Mouse (Mus musculus): ENCODE results near the gene Hoxa6. TPM values are rescaled to one million over a fixed set of nuclear protein-coding genes. Genes with fewer than 3 reads are reported as not detected.

The Hoxa6 gene
- total and polyA plus RNA-seq, 3 experiments: 0.16 TPM; not detected in 2

DNA sequence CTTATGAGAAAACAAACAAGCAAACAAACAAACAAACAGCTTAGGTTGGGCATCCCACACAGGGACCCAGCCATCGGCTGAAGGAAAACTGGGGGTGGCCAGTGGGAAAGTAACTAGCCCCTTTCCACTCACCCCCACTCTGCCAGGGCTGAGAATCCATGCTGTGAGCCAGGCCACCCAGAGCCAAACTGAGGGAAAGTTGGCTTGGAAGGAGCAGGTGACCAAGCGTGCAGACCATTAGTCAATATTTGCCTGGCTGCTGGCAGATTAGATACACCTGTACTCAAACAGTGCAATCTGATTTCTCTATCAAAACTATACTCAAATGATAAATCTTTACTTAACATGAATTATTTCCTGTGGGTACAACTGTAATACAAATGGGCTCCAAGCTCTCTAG is 26.5 kb downstream of the Hoxa6 start:
- Histone ChIP-seq H3K27me3 (ENCODE audit: insufficient read depth, low read length) (peaks cover 27% of the 10 kb centered on the region), H3K4me3 (ENCODE audit: low read depth, low read length) (no peak overlapping the region), H3K9me3 (replicated peaks) (no peaks in the 10 kb centered on the region), H3K36me3 (replicated peaks) (no peaks in the 10 kb centered on the region), H3K4me1 (ENCODE audit: insufficient read depth, low read depth, low read length) (no peaks in the 10 kb centered on the region)
- ATAC-seq (ENCODE audit: extremely low read depth, insufficient number of reproducible peaks, low FRiP score, poor library complexity, severe bottlenecking) (no peak), DNase-seq (ENCODE audit: low spot score) (no peak)
- TF ChIP-seq GATA1 (IDR thresholded peaks at IDR 0.05; ENCODE audit: borderline replicate concordance, low read length) (no peak), TAL1 (conservative IDR thresholded peaks at IDR 0.05; ENCODE audit: low read depth, low read length) (no peak), GATA2 (IDR thresholded peaks at IDR 0.05; ENCODE audit: borderline replicate concordance, low read depth, low read length) (no peak), CTCF (IDR thresholded peaks at IDR 0.05; ENCODE audit: low read depth, low read length) (no peak), POLR2AphosphoS5 (IDR thresholded peaks at IDR 0.05; ENCODE audit: insufficient replicate concordance, low read depth, low read length) (no peak)

DNA sequence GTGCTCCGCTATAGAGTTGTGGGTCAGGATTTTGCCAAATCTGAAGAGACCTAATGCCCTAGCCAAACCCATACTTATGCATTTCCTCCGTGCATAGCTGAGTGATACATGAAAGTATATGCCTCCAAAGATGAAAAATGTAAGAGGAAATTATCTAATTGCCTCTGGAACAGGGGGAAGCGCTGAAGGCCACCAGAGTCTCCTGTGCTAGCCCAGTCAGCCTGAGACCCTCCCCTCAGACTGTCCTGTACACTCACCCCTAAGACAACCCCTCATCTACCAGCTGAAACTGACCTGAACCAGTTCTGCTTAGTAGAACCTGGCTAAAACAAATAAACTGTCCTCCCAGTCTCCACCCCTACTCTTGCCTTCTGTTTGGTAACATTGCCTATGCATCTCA is 27.8 kb downstream of the Hoxa6 start:
- TF ChIP-seq POLR2AphosphoS5 (IDR thresholded peaks at IDR 0.05; ENCODE audit: insufficient replicate concordance, low read depth, low read length): no peak
- TF ChIP-seq CTCF (IDR thresholded peaks at IDR 0.05; ENCODE audit: low read depth, low read length): no peak
- TF ChIP-seq TAL1 (conservative IDR thresholded peaks at IDR 0.05; ENCODE audit: low read depth, low read length): no peak
- TF ChIP-seq GATA1 (IDR thresholded peaks at IDR 0.05; ENCODE audit: borderline replicate concordance, low read length): no peak
- TF ChIP-seq GATA2 (IDR thresholded peaks at IDR 0.05; ENCODE audit: borderline replicate concordance, low read depth, low read length): no peak
- no peak for ATAC-seq (ENCODE audit: extremely low read depth, insufficient number of reproducible peaks, low FRiP score, poor library complexity, severe bottlenecking)
- Histone ChIP-seq H3K4me1 (ENCODE audit: insufficient read depth, low read depth, low read length) (no peaks in the 10 kb centered on the region), H3K9me3 (replicated peaks) (no peaks in the 10 kb centered on the region), H3K4me3 (ENCODE audit: low read depth, low read length) (no peak overlapping the region), H3K27me3 (ENCODE audit: insufficient read depth, low read length) (peaks cover 38% of the 10 kb centered on the region), H3K36me3 (replicated peaks) (no peaks in the 10 kb centered on the region)
- DNase-seq (ENCODE audit: low spot score): no peak

DNA sequence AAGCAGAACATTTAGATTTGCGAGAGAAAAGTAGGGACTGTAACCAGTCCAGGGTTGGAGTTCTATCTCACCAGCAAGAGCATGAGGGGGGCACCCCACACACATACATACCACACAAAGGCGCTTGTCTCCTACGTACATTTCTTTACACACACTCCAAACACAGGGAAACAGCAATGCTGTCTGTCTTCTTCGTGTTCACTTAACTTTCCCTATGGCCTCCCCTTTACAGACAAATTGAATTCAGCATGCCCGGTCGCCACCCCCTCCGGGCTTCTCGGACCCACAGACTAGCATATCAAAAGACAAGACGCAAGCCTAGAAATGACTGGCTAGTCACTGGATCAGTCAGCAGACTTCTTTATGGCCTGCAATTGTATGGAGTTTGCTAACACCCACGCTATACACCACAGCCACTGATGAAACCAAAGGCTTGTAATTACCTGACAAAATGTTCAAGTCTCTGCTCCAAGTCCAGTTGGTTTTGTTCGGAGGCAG is 28.3 kb downstream of the Hoxa6 start:
- Histone ChIP-seq H3K4me3 (ENCODE audit: low read depth, low read length) (no peak overlapping the region), H3K9me3 (replicated peaks) (no peaks in the 10 kb centered on the region), H3K4me1 (ENCODE audit: insufficient read depth, low read depth, low read length) (no peaks in the 10 kb centered on the region), H3K27me3 (ENCODE audit: insufficient read depth, low read length) (peaks cover 41% of the 10 kb centered on the region), H3K36me3 (replicated peaks) (no peaks in the 10 kb centered on the region)
- ATAC-seq (ENCODE audit: extremely low read depth, insufficient number of reproducible peaks, low FRiP score, poor library complexity, severe bottlenecking) (no peak), DNase-seq (ENCODE audit: low spot score) (no peak)
- no peak for TF ChIP-seq TAL1 (conservative IDR thresholded peaks at IDR 0.05; ENCODE audit: low read depth, low read length)
- TF ChIP-seq POLR2AphosphoS5 (IDR thresholded peaks at IDR 0.05; ENCODE audit: insufficient replicate concordance, low read depth, low read length): no peak
- TF ChIP-seq GATA2 (IDR thresholded peaks at IDR 0.05; ENCODE audit: borderline replicate concordance, low read depth, low read length): no peak
- TF ChIP-seq CTCF (IDR thresholded peaks at IDR 0.05; ENCODE audit: low read depth, low read length): no peak
- no peak for TF ChIP-seq GATA1 (IDR thresholded peaks at IDR 0.05; ENCODE audit: borderline replicate concordance, low read length)

GRCm38 (mm10) chr6:52179690-52180089 is 28.8 kb downstream of the Hoxa6 start:
- DNase-seq (ENCODE audit: low spot score) (no peak), ATAC-seq (ENCODE audit: extremely low read depth, insufficient number of reproducible peaks, low FRiP score, poor library complexity, severe bottlenecking) (no peak)
- no peak for TF ChIP-seq TAL1 (conservative IDR thresholded peaks at IDR 0.05; ENCODE audit: low read depth, low read length)
- TF ChIP-seq GATA1 (IDR thresholded peaks at IDR 0.05; ENCODE audit: borderline replicate concordance, low read length): no peak
- TF ChIP-seq POLR2AphosphoS5 (IDR thresholded peaks at IDR 0.05; ENCODE audit: insufficient replicate concordance, low read depth, low read length): no peak
- TF ChIP-seq CTCF (IDR thresholded peaks at IDR 0.05; ENCODE audit: low read depth, low read length): no peak
- TF ChIP-seq GATA2 (IDR thresholded peaks at IDR 0.05; ENCODE audit: borderline replicate concordance, low read depth, low read length): no peak
- H3K9me3 ChIP-seq (replicated peaks): no peaks in the 10 kb centered on the region
- H3K4me3 ChIP-seq (ENCODE audit: low read depth, low read length): no peak overlapping the region
- H3K36me3 ChIP-seq (replicated peaks): no peaks in the 10 kb centered on the region
- H3K4me1 ChIP-seq (ENCODE audit: insufficient read depth, low read depth, low read length): no peaks in the 10 kb centered on the region
- peaks cover 43% of the 10 kb centered on the region for H3K27me3 ChIP-seq (ENCODE audit: insufficient read depth, low read length)

- Histone ChIP-seq H3K9me3 (replicated peaks) (no peaks in the 10 kb centered on the region), H3K27me3 (ENCODE audit: insufficient read depth, low read length) (peaks cover 40% of the 10 kb centered on the region), H3K4me3 (ENCODE audit: low read depth, low read length) (no peak overlapping the region), H3K36me3 (replicated peaks) (no peaks in the 10 kb centered on the region), H3K4me1 (ENCODE audit: insufficient read depth, low read depth, low read length) (no peaks in the 10 kb centered on the region)
- TF ChIP-seq GATA1 (IDR thresholded peaks at IDR 0.05; ENCODE audit: borderline replicate concordance, low read length): no peak
- no peak for TF ChIP-seq TAL1 (conservative IDR thresholded peaks at IDR 0.05; ENCODE audit: low read depth, low read length)
- no peak for TF ChIP-seq CTCF (IDR thresholded peaks at IDR 0.05; ENCODE audit: low read depth, low read length)
- no peak for TF ChIP-seq POLR2AphosphoS5 (IDR thresholded peaks at IDR 0.05; ENCODE audit: insufficient replicate concordance, low read depth, low read length)
- no peak for TF ChIP-seq GATA2 (IDR thresholded peaks at IDR 0.05; ENCODE audit: borderline replicate concordance, low read depth, low read length)
- DNase-seq (ENCODE audit: low spot score) (no peak), ATAC-seq (ENCODE audit: extremely low read depth, insufficient number of reproducible peaks, low FRiP score, poor library complexity, severe bottlenecking) (no peak)
Measured at GRCm38 (mm10) chr6:52178918-52179665, 29.4 kb downstream of the Hoxa6 start.

GRCm38 (mm10) chr6:52177806-52178205 is 30.7 kb downstream of the Hoxa6 start:
- Histone ChIP-seq H3K36me3 (replicated peaks) (no peaks in the 10 kb centered on the region), H3K4me3 (ENCODE audit: low read depth, low read length) (no peak overlapping the region), H3K4me1 (ENCODE audit: insufficient read depth, low read depth, low read length) (no peaks in the 10 kb centered on the region), H3K27me3 (ENCODE audit: insufficient read depth, low read length) (peaks cover 40% of the 10 kb centered on the region), H3K9me3 (replicated peaks) (no peaks in the 10 kb centered on the region)
- no peak for DNase-seq (ENCODE audit: low spot score)
- TF ChIP-seq GATA1 (IDR thresholded peaks at IDR 0.05; ENCODE audit: borderline replicate concordance, low read length) (no peak), POLR2AphosphoS5 (IDR thresholded peaks at IDR 0.05; ENCODE audit: insufficient replicate concordance, low read depth, low read length) (no peak), TAL1 (conservative IDR thresholded peaks at IDR 0.05; ENCODE audit: low read depth, low read length) (no peak), GATA2 (IDR thresholded peaks at IDR 0.05; ENCODE audit: borderline replicate concordance, low read depth, low read length) (no peak), CTCF (IDR thresholded peaks at IDR 0.05; ENCODE audit: low read depth, low read length) (no peak)
- ATAC-seq (ENCODE audit: extremely low read depth, insufficient number of reproducible peaks, low FRiP score, poor library complexity, severe bottlenecking): no peak
